In the genomic region with DNA sequence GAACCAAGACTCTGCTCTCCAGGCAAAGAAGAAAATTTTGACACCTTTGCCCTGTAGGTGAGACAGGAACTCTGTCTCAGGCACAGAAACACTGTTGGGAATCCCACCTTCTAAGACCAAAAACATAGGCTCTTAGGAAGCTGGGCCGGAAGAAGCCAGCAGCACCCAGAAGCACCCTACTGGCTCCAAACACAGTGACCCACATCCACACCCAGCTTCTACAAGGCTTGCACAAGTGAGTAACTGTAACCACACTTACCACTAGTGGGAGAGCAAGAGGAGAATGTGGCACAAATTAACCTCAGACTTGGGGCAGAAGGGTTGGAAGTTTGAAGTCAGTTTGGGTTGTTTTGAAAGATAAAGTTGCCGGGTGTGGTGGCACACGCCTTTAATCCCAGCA, we compare ENCODE assay signal across 7 mouse cellular contexts. TPM values are rescaled to one million over a fixed set of nuclear protein-coding genes. Genes with fewer than 3 reads are reported as not detected.
DNase-seq lines count a peak whose midpoint lies in the region; ATAC-seq and TF ChIP-seq lines count a peak whose summit lies in the region.

No protein-coding gene starts in this region.

- in situ Hi-C loops in Patski (cut with MboI; ENCODE audit: low pct_unique_long_range_greater_than_20kb): no loop called here

- DNase-seq in lung, adult 2 months: no peak
- no peak for DNase-seq in lung, postnatal 4 days
- DNase-seq in Patski (ENCODE audit: low read depth, low spot score): no peak
- no peak for DNase-seq in hindbrain, postnatal 0 days (ENCODE audit: low spot score)
- no peak for DNase-seq in adrenal gland, postnatal 14 days

- no peaks in the 10 kb centered on the region for H3K36me3 ChIP-seq in hindbrain, postnatal 0 days (ENCODE audit: insufficient read depth, low read length)
- H3K36me3 ChIP-seq in neural tube, embryonic 13.5 days: no peaks in the 10 kb centered on the region
- H3K36me3 ChIP-seq in midbrain, embryonic 13.5 days: no peaks in the 10 kb centered on the region

- H3K27me3 ChIP-seq in Patski: no peaks in the 10 kb centered on the region
- no peaks in the 10 kb centered on the region for H3K27me3 ChIP-seq in hindbrain, postnatal 0 days (ENCODE audit: insufficient read depth, low read length)
- H3K27me3 ChIP-seq in neural tube, embryonic 13.5 days: no peaks in the 10 kb centered on the region
- no peaks in the 10 kb centered on the region for H3K27me3 ChIP-seq in midbrain, embryonic 13.5 days

- TF ChIP-seq CTCF in lung, adult 2 months (IDR thresholded peaks at IDR 0.05; ENCODE audit: insufficient read depth, low read length): no peak
- peak; percentile 15 for TF ChIP-seq CTCF in Patski (IDR thresholded peaks at IDR 0.05)
- 0 out of 2 replicates have a peak, but pooled peaks have one; percentile 5 for TF ChIP-seq CTCF in hindbrain, postnatal 0 days (IDR thresholded peaks at IDR 0.05; ENCODE audit: low read depth)

- POLR2A ChIA-PET in Patski (lab: Charles Lee): no interaction called here

- no peak for ATAC-seq in Patski
- no peak for ATAC-seq in hindbrain, postnatal 0 days
- no peak for ATAC-seq in neural tube, embryonic 13.5 days (ENCODE audit: low read depth)
- ATAC-seq in midbrain, embryonic 13.5 days: no peak

- peaks cover 13% of the 10 kb centered on the region for H3K4me1 ChIP-seq in lung, adult 2 months (ENCODE audit: control insufficient read depth, insufficient read depth, low read length)
- peaks cover 3% of the 10 kb centered on the region; the same call in 1 of the 2 replicates for H3K4me1 ChIP-seq in hindbrain, postnatal 0 days (ENCODE audit: insufficient read depth, low read length)
- H3K4me1 ChIP-seq in neural tube, embryonic 13.5 days (replicated peaks): peaks cover 18% of the 10 kb centered on the region
- H3K4me1 ChIP-seq in midbrain, embryonic 13.5 days (replicated peaks): peaks cover 8% of the 10 kb centered on the region; the same call in 1 of the 2 replicates

- CTCF ChIA-PET in Patski (lab: Charles Lee): interaction anchor here (1.2 to 4.1 kb wide), 5 partner anchors 22 to 237 kb away, joined by 5 to 15 read pairs (median 6); a partner anchor contains a TSS

- H3K9me3 ChIP-seq in hindbrain, postnatal 0 days (ENCODE audit: low read length): no peaks in the 10 kb centered on the region
- no peaks in the 10 kb centered on the region for H3K9me3 ChIP-seq in neural tube, embryonic 13.5 days
- H3K9me3 ChIP-seq in midbrain, embryonic 13.5 days: no peaks in the 10 kb centered on the region

- no peak overlapping the region for H3K4me2 ChIP-seq in hindbrain, postnatal 0 days (ENCODE audit: low read depth, low read length)
- no peak overlapping the region for H3K4me2 ChIP-seq in neural tube, embryonic 13.5 days
- no peak overlapping the region for H3K4me2 ChIP-seq in midbrain, embryonic 13.5 days (replicated peaks)

- peak overlapping the region; percentile 8; the same call in 1 of the 2 replicates for H3K27ac ChIP-seq in hindbrain, postnatal 0 days
- peak overlapping the region; percentile 33; the same call in 1 of the 2 replicates for H3K27ac ChIP-seq in neural tube, embryonic 13.5 days (replicated peaks)
- no peak overlapping the region for H3K27ac ChIP-seq in midbrain, embryonic 13.5 days

- peak overlapping the region; percentile 1 for H3K4me3 ChIP-seq in lung, adult 2 months (replicated peaks; ENCODE audit: extremely low read depth, low read depth, low read length)
- H3K4me3 ChIP-seq in hindbrain, postnatal 0 days (ENCODE audit: low read length): no peak overlapping the region
- H3K4me3 ChIP-seq in neural tube, embryonic 13.5 days: no peak overlapping the region
- H3K4me3 ChIP-seq in midbrain, embryonic 13.5 days (replicated peaks): no peak overlapping the region

- TF ChIP-seq POLR2A in lung, adult 2 months (IDR thresholded peaks at IDR 0.05; ENCODE audit: borderline replicate concordance, extremely low read depth, low read depth, low read length): no peak

- no peak overlapping the region for H3K9ac ChIP-seq in hindbrain, postnatal 0 days (replicated peaks; ENCODE audit: low read length)
- no peak overlapping the region for H3K9ac ChIP-seq in neural tube, embryonic 13.5 days
- no peak overlapping the region for H3K9ac ChIP-seq in midbrain, embryonic 13.5 days (replicated peaks)

- 49% methylated on average over 3 of the region's 3 CpGs for WGBS in lung, adult 2 months
- 89% methylated on average over 3 of the region's 3 CpGs for WGBS in hindbrain, postnatal 0 days
- WGBS in neural tube, embryonic 13.5 days: 86% methylated on average over 3 of the region's 3 CpGs
- WGBS in midbrain, embryonic 13.5 days: 93% methylated on average over 3 of the region's 3 CpGs

RNA-seq across cellular contexts. Expression of a gene that starts 22.8 kb away (rescaled TPM):
- 38.8 and 52.2 TPM in 2 replicates for polyA plus RNA-seq in lung, adult 2 months (2012; rRNA removed)
- 45.8 TPM for polyA plus RNA-seq in Patski (2021)
- total RNA-seq in hindbrain, postnatal 0 days (2014; rRNA removed): 145 and 157 TPM in 2 replicates
- polyA plus RNA-seq in hindbrain, postnatal 0 days (2015; fragmentation: Nextera tagmentation; extraction: Ambion mirVana): 136 and 141 TPM in 2 replicates
- 86.0 and 107 TPM in 2 replicates for polyA plus RNA-seq in neural tube, embryonic 13.5 days (2015; fragmentation: Nextera tagmentation; extraction: Ambion mirVana)
- 94.8 and 97.2 TPM in 2 replicates for polyA plus RNA-seq in midbrain, embryonic 13.5 days (2015; fragmentation: Nextera tagmentation; extraction: Ambion mirVana)
- total RNA-seq in adrenal gland, postnatal 14 days (2021): 13.4 and 18.8 TPM in 2 replicates

RNA-seq across cellular contexts. Expression of a gene that starts 26.2 kb away (rescaled TPM):
- polyA plus RNA-seq in lung, adult 2 months (2012; rRNA removed): 24.0 and 29.6 TPM in 2 replicates
- polyA plus RNA-seq in Patski (2021): 37.8 TPM
- 11.4 and 17.0 TPM in 2 replicates for total RNA-seq in hindbrain, postnatal 0 days (2014; rRNA removed)
- 3.2 and 4.8 TPM in 2 replicates for polyA plus RNA-seq in hindbrain, postnatal 0 days (2015; fragmentation: Nextera tagmentation; extraction: Ambion mirVana)
- 3.4 and 4.0 TPM in 2 replicates for polyA plus RNA-seq in neural tube, embryonic 13.5 days (2015; fragmentation: Nextera tagmentation; extraction: Ambion mirVana)
- 4.1 and 4.8 TPM in 2 replicates for polyA plus RNA-seq in midbrain, embryonic 13.5 days (2015; fragmentation: Nextera tagmentation; extraction: Ambion mirVana)
- 21.4 and 26.8 TPM in 2 replicates for total RNA-seq in adrenal gland, postnatal 14 days (2021)

RNA-seq across cellular contexts. Expression of a gene that starts 37.2 kb away (rescaled TPM):
- polyA plus RNA-seq in lung, adult 2 months (2012; rRNA removed): 231 and 235 TPM in 2 replicates
- 139 TPM for polyA plus RNA-seq in Patski (2021)
- 11.9 and 13.8 TPM in 2 replicates for total RNA-seq in hindbrain, postnatal 0 days (2014; rRNA removed)
- 9.1 and 9.7 TPM in 2 replicates for polyA plus RNA-seq in hindbrain, postnatal 0 days (2015; fragmentation: Nextera tagmentation; extraction: Ambion mirVana)
- 9.1 and 10.9 TPM in 2 replicates for polyA plus RNA-seq in neural tube, embryonic 13.5 days (2015; fragmentation: Nextera tagmentation; extraction: Ambion mirVana)
- 3.9 and 4.8 TPM in 2 replicates for polyA plus RNA-seq in midbrain, embryonic 13.5 days (2015; fragmentation: Nextera tagmentation; extraction: Ambion mirVana)
- total RNA-seq in adrenal gland, postnatal 14 days (2021): 29.8 and 32.9 TPM in 2 replicates

Comparison
In these comparisons a context has a peak if more than half of its experiments do, and no peak if none do; other contexts are left out.
1. RNA of a gene that starts 37.2 kb away (polyA plus RNA-seq): 231 to 235 TPM in lung, adult 2 months and 139 TPM in Patski (single experiment); 9.1 to 10.9 TPM in neural tube, embryonic 13.5 days, 9.1 to 9.7 TPM in hindbrain, postnatal 0 days and 3.9 to 4.8 TPM in midbrain, embryonic 13.5 days; every median in the first group is over 10 times any median in the second.